Mouse (Mus musculus) ES-Bruce4 (cell line): ENCODE measurements at regions not wholly inside any gene's neighbourhood (a gene's known extent, or its start where the extent isn't known, plus 50 kb on each side); places are given as distances from the start of the nearest gene placed in this dataset.

Experiments used
- CTCF ChIP-seq: IDR thresholded peaks from one replicate; pipeline ENCODE4 v1.8.1; 2011; ENCODE audit warnings: low read depth, low read length
- EP300 ChIP-seq: IDR thresholded peaks from 2 replicates; pipeline ENCODE4 v1.6.1; 2011; ENCODE audit warnings: low read depth, low read length; ENCODE audit not compliant: insufficient read depth
- POLR2A ChIP-seq: IDR thresholded peaks from one replicate; pipeline ENCODE4 v1.8.1; 2011; ENCODE audit warnings: low read length; ENCODE audit not compliant: insufficient read depth

DNA sequence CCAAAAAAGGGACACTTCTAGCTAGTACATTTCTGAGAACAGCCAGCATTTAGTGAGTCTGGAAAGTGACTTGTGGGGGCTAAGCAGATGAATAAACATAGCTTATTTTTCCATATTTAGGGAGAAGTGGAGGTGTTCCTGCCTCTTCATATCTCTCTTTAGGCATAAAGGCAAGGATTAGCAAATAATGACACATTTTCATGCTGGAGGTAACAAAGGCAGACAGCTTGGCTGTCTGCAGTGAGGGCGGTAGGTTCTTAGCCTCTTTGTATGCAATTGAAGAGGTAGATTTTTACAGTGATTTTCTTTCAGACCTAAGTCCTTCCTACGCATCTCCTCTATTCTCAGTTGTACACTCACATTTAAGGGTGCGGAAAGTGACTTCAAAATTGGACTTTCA, 176.5 kb downstream of the Icos start:
- TF ChIP-seq CTCF, result no peak
- TF ChIP-seq POLR2A, result no peak
- no peak for TF ChIP-seq EP300
